Mouse (Mus musculus) brown adipose tissue, adult 24 weeks (tissue): Measurements from ENCODE around the gene Wdr90. TPM values are rescaled to one million over a fixed set of nuclear protein-coding genes. Genes with fewer than 3 reads are reported as not detected.

Experiments used
- H3K27ac ChIP-seq: fragments of 200-500 bp; replicated peaks from 2 replicates; pipeline ENCODE4 v1.5.1; 2012; ENCODE audit warnings: low read depth, mild to moderate bottlenecking, low read length
- H3K4me1 ChIP-seq: fragments of 200-500 bp; 2 replicates; pipeline ENCODE4 v1.6.1; 2012; ENCODE audit warnings: low read length, mixed read lengths; ENCODE audit not compliant: control insufficient read depth, insufficient read depth, insufficient read length
- H3K4me3 ChIP-seq: fragments of 200-500 bp; 2 replicates; pipeline ENCODE4 v1.5.1; 2012; ENCODE audit warnings: low read depth, mild to moderate bottlenecking, low read length, moderate library complexity; ENCODE audit not compliant: insufficient read depth
- polyA plus RNA-seq: library from polyadenylated mRNA; stranded (reverse); fragments of >200 nt; gene quantifications from 2 replicates; pipeline ENCODE4 v1.2.4, GENCODE M21; 2012; ENCODE audit not compliant: missing spikeins, insufficient read depth, insufficient read length

Wdr90 gene
- polyA plus RNA-seq, 1 experiment: 2.4 TPM

DNA sequence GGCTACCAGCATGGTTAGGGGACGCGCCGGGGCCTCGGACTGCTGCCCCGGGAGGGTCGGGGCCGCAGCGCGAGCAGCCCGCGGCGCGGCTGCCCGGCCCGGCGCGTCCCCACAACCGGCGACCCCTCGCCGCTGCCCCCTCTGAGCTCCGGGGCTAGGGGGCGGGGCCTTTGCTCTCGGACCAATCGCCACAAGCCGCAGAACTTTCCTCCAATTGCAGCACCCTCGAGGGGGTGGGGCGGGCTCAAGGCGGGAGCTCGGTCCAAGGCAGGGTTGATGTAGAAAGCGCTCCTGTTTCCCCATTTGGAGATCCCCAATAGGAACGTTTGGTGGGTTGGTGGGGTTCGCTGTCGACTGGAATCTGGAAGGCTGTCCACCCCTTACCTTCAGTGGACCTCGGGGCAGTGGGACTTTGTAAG lies 64.3 kb downstream of the Wdr90 start, which contains the start of gene Metrn:
Gene Metrn (minus strand): TSS at position 186 of the 419 bp plus-strand sequence.
- no peak within 1 kb of the TSS for H3K27ac ChIP-seq
- H3K4me1 ChIP-seq: peaks cover 7% of the 10 kb centered on the region
- peak within 1 kb of the TSS; percentile 75 for H3K4me3 ChIP-seq

DNA sequence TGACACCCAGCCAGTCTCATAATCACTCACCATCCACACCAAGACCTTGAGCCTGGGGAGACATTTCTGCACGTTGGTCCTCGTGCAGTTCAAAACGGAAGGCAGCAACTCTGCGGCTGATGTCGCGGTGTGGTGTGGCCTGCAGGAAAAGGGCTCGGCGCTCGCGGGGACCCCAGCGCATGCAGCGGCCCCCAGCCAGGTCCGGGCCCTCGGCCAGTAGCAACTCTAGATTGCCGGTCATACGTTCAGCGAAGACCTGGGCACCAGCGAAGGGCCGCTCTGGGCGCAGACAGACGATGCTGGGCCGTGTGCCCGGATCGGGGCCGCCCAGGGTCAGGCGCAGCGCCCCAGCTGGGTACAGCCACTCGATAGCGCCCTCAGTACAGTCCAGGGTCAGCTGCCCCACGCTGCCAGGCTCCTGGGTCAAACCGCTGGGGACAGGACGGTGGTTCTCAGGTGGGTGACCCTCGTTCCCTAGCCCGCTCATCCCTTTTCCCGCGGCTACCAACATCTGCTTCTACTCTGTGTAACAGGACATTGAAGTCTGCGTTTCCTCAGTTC lies 65.0 kb downstream of the Wdr90 start:
- peaks cover 10% of the 10 kb centered on the region for H3K4me1 ChIP-seq
- no peak overlapping the region for H3K27ac ChIP-seq
- H3K4me3 ChIP-seq: peak overlapping the region; percentile 75

DNA sequence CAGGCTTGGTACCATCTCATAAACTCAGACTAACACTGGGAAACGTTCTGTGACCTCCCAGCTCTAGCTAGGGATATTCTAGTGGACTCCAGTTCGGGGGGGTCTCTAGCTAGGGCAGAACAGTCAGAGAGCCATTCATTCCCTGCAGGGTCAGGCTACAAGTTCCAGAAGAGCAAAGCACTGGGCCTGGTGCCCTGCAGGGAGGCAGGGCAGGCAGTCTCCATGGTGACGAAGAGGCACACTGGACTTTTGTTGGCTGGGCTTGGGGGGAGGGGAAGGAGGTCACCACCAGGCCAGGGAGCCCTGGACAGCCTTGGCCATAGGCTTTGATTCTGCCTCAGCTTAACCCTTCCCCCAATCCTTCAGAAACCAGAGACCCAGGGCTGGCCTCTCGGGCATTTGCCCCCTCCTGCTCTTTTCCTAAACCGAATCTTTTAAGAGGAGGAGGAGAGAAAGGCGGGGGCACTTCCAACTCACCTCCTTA lies 65.7 kb downstream of the Wdr90 start, which contains the start of gene AC134908.4:
Gene AC134908.4 (minus strand): TSS at position 51 of the 484 bp plus-strand sequence.
- H3K4me1 ChIP-seq: peaks cover 11% of the 10 kb centered on the region
- no peak within 1 kb of the TSS for H3K27ac ChIP-seq
- peak within 1 kb of the TSS; percentile 75 for H3K4me3 ChIP-seq

- Histone ChIP-seq H3K4me1 (peaks cover 11% of the 10 kb centered on the region), H3K4me3 (no peak overlapping the region), H3K27ac (no peak overlapping the region)
These were observed 66.3 kb downstream of the Wdr90 start for GRCm38 (mm10) chr17:25794998-25795397.

Other genes starting within 250 kb of the Wdr90 start
- not detected in 2 replicates for gene Gng13, start 144.3 kb downstream of the Wdr90 start, polyA plus RNA-seq
- 0.87 and 3.0 TPM in 2 replicates for gene Chtf18, start 134.1 kb downstream of the Wdr90 start, polyA plus RNA-seq
- 3.0 and 3.9 TPM in 2 replicates for gene Rpusd1, start 133.8 kb downstream of the Wdr90 start, polyA plus RNA-seq
- gene Mslnl, start 125.5 kb downstream of the Wdr90 start, polyA plus RNA-seq: not detected in 2 replicates
- not detected in 2 replicates for gene Msln, start 107.1 kb downstream of the Wdr90 start, polyA plus RNA-seq
- 40.5 and 42.4 TPM in 2 replicates for gene Narfl, start 87.7 kb downstream of the Wdr90 start, polyA plus RNA-seq
- 5.0 and 5.9 TPM in 2 replicates for gene Haghl, start 75.8 kb downstream of the Wdr90 start, polyA plus RNA-seq
- gene Ccdc78, start 74.9 kb downstream of the Wdr90 start, polyA plus RNA-seq: not detected in 2 replicates
- gene Fam173a, start 68.6 kb downstream of the Wdr90 start, polyA plus RNA-seq: 41.4 and 42.8 TPM in 2 replicates
- 4.6 TPM in 1 of 2 replicates, not detected in the other for gene AC134908.4, start 65.8 kb downstream of the Wdr90 start, polyA plus RNA-seq
- 1.8 and 3.2 TPM in 2 replicates for gene Metrn, start 64.4 kb downstream of the Wdr90 start, polyA plus RNA-seq
- gene Fbxl16, start 52.4 kb downstream of the Wdr90 start, polyA plus RNA-seq: 0.42 and 0.79 TPM in 2 replicates
- 6.3 and 7.1 TPM in 2 replicates for gene Wdr24, start 37.9 kb downstream of the Wdr90 start, polyA plus RNA-seq
- 29.2 and 37.3 TPM in 2 replicates for gene Jmjd8, start 32.6 kb downstream of the Wdr90 start, polyA plus RNA-seq
- 65.3 and 69.4 TPM in 2 replicates for gene Stub1, start 28.1 kb downstream of the Wdr90 start, polyA plus RNA-seq
- gene Rhbdl1, start 24.2 kb downstream of the Wdr90 start, polyA plus RNA-seq: 3.4 and 5.0 TPM in 2 replicates
- gene Gm20683, start 19.7 kb downstream of the Wdr90 start, polyA plus RNA-seq: 0.95 and 1.6 TPM in 2 replicates
- gene Rhot2, start 16.6 kb downstream of the Wdr90 start, polyA plus RNA-seq: 69.0 and 72.5 TPM in 2 replicates
- gene Mcrip2, start 7.3 kb upstream of the Wdr90 start, polyA plus RNA-seq: 432 and 445 TPM in 2 replicates
- gene Mettl26, start 13.6 kb upstream of the Wdr90 start, polyA plus RNA-seq: 47.5 and 52.1 TPM in 2 replicates
- not detected in 2 replicates for gene Wfikkn1, start 19.4 kb upstream of the Wdr90 start, polyA plus RNA-seq
- 6.3 and 7.0 TPM in 2 replicates for gene Rab40c, start 58.2 kb upstream of the Wdr90 start, polyA plus RNA-seq
- gene Pigq, start 83.4 kb upstream of the Wdr90 start, polyA plus RNA-seq: 65.6 and 109 TPM in 2 replicates
- not detected in 2 replicates for gene Nhlrc4, start 83.5 kb upstream of the Wdr90 start, polyA plus RNA-seq
- gene A930017K11Rik, start 91.1 kb upstream of the Wdr90 start, polyA plus RNA-seq: not detected in 2 replicates
- 4.7 and 5.6 TPM in 2 replicates for gene Capn15, start 124.3 kb upstream of the Wdr90 start, polyA plus RNA-seq
- gene Rab11fip3, start 208.1 kb upstream of the Wdr90 start, polyA plus RNA-seq: 5.3 and 5.7 TPM in 2 replicates
- 48.4 and 53.1 TPM in 2 replicates for gene Decr2, start 228.8 kb upstream of the Wdr90 start, polyA plus RNA-seq
- 1.9 and 5.5 TPM in 2 replicates for gene Nme4, start 234.1 kb upstream of the Wdr90 start, polyA plus RNA-seq